Mouse (Mus musculus) retina, postnatal 1 day (tissue): ENCODE measurements around the gene Cep83.
"Not testable (repeated sequence)": the region's sequence is repeated elsewhere in the genome, so short reads cannot be mapped to it uniquely, and the experiment has no call there.

ENCODE experiments used
- DNase-seq: peaks from one replicate; pipeline ENCODE4 v3.0.0-alpha.2; 2012

The Cep83 gene

GRCm38 (mm10) chr10:94688420-94689175, at the start of gene Cep83:
Gene Cep83 (plus strand): TSS chr10:94688654.
- peak; percentile 96 for DNase-seq

GRCm38 (mm10) chr10:94639281-94639680, 49.2 kb upstream of the Cep83 start:
- DNase-seq: no peak

GRCm38 (mm10) chr10:94640067-94640466, 48.4 kb upstream of the Cep83 start:
- no peak for DNase-seq

GRCm38 (mm10) chr10:94664036-94664435, 24.4 kb upstream of the Cep83 start:
- DNase-seq: no peak

GRCm38 (mm10) chr10:94664455-94664854, 24.0 kb upstream of the Cep83 start:
- DNase-seq: no peak

GRCm38 (mm10) chr10:94668147-94668546, 20.3 kb upstream of the Cep83 start:
- DNase-seq: no peak

GRCm38 (mm10) chr10:94687801-94688419, 544 bp upstream of the Cep83 start:
- DNase-seq: no peak

GRCm38 (mm10) chr10:94689176-94689510, 689 bp downstream of the Cep83 start:
- DNase-seq: no peak

- DNase-seq: no peak
Observed at GRCm38 (mm10) chr10:94690376-94690775, 1.9 kb downstream of the Cep83 start.

GRCm38 (mm10) chr10:94692163-94692562, 3.7 kb downstream of the Cep83 start:
- DNase-seq: no peak

GRCm38 (mm10) chr10:94705643-94706258, 17.3 kb downstream of the Cep83 start:
- DNase-seq: no peak

- DNase-seq: no peak
Observed at GRCm38 (mm10) chr10:94706695-94707094, 18.2 kb downstream of the Cep83 start.

- peak; percentile 72 for DNase-seq
Observed at GRCm38 (mm10) chr10:94709622-94710319, 21.3 kb downstream of the Cep83 start.

- DNase-seq: no peak
Observed at GRCm38 (mm10) chr10:94710320-94710695, 21.9 kb downstream of the Cep83 start.

- DNase-seq: no peak
Observed at GRCm38 (mm10) chr10:94720300-94720699, 31.8 kb downstream of the Cep83 start.

GRCm38 (mm10) chr10:94728053-94728452, 39.6 kb downstream of the Cep83 start:
- not testable (repeated sequence) for DNase-seq

- no peak for DNase-seq
Observed at GRCm38 (mm10) chr10:94730445-94730844, 42.0 kb downstream of the Cep83 start.

- no peak for DNase-seq
Observed at GRCm38 (mm10) chr10:94734829-94735228, 46.4 kb downstream of the Cep83 start.

GRCm38 (mm10) chr10:94740221-94740620, 51.8 kb downstream of the Cep83 start:
- no peak for DNase-seq

- no peak for DNase-seq
Observed at GRCm38 (mm10) chr10:94741459-94741858, 53.0 kb downstream of the Cep83 start.

- DNase-seq: no peak
Observed at GRCm38 (mm10) chr10:94747011-94747410, 58.6 kb downstream of the Cep83 start.

GRCm38 (mm10) chr10:94771496-94771895, 83.0 kb downstream of the Cep83 start:
- no peak for DNase-seq

GRCm38 (mm10) chr10:94777576-94777975, 89.1 kb downstream of the Cep83 start:
- no peak for DNase-seq

GRCm38 (mm10) chr10:94779319-94779718, 90.9 kb downstream of the Cep83 start:
- DNase-seq: no peak
